Mouse (Mus musculus): ENCODE measurements at regions not wholly inside any gene's neighbourhood (a gene's known extent, or its start where the extent isn't known, plus 50 kb on each side); places are given as distances from the start of the nearest gene placed in this dataset.
A peak's percentile ranks its signal among the peaks of the same experiment; 100 is the strongest.

DNA sequence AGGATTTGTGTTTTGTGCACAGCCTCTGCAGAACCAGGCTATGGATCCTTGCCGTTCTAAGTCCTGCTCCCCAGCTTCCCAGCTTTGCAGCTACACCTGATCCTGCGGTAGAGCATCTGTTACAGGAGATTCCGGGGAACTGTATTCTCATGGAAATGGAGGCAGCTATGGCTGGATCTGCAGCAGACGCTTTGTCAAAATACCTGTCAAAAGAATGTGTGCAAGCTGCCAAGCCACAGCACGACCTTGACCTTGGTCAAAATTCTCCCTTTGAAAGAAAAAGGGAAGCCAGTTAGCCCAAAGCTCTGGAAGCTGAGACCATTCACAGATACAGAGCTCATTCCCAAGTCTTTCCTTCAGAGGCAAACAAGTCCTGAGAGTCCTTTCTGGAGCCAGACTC is 255.3 kb downstream of the Med13l start:
- no peak for DNase-seq

DNA sequence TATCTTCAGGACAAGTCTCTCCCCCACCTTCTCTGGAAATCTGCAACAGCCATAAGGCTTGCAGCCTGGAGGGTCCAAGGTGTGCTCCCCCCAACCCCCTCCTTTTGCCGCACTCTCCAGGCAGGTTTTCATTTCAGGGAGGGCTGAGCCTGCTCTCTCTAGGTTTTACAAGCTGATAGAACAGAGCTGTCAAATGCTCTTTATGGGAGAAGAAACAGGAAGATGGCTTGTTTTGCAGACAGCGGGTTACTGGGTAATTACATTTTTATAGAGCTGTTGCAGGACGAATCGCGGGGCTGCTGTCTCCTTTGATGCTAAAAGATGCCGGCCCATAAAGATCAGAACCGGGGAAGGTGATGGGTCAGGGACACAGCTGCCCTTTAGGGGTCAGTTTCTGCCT is 257.8 kb downstream of the Med13l start:
- no peak for DNase-seq

DNA sequence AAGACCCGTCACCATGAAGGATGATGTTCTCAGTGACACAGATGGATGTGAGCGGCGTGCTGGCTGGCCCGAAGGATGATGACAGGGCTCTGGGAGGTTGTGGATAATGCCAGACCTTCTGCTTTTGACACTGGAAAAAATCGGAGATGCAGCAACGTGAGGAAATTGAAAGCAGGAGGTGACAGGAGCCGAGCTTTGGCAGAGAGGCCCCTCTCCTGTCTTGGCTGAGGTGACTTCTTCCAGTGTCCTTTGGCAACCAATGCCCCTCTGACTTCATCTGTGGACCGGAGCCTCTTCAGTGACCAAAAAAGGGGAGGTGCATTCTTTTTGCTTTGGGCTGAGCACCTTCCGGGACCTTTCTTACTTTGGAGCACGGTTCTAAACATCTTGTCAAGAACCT is 264.3 kb downstream of the Med13l start:
- DNase-seq: no peak

DNA sequence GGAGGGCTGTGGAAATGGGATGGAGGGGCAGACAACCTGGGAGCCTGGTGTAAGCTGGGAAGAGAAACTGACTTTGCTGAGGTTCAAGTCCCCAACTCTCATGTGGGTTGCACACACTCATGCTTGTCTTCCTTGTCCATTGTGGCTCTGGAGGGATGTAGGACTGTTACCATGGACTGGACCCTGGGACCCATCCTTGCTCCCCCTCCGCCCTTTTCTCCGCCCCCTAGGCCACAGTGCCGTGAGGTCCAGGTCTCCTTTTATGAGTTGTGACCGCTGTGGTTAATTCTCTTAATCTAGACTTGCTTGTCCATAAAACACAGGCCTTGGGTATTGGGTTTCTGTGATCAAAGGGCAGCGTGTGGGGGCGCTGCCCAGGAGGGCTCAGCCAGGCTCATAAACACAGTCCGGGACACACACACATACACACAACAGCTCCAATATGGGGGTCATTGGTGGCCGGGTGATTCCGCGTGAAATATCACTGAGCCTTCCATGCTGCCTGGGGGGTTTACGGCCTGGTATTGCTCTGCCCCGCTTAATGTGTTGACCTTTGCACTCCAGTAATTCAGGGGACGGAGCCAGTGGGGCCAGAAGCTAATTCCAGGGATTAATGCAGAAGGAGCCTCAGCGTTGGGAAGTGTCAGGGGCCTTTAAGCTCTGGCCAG is 268.7 kb downstream of the Med13l start:
- no peak for DNase-seq

DNA sequence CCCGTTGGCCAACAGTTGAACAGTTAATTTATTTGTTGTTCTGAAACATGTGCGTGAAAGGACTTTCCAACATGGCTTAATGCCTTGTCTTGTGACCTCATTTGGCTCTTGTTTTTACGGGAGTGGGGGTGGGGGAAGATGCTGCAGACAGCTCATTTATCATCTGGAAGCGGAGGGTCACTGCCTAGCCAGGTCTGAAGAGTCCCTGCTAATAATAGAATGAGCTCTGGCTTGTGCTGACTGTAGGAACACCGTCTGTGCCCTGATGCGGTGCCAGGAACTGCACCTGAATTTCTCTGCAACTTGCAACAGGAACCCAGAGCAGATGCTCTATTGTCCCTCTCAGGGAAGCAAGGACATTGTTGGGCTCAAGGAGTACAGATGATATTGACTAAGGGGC is 272.2 kb downstream of the Med13l start:
- DNase-seq: peak; percentile 27

DNA sequence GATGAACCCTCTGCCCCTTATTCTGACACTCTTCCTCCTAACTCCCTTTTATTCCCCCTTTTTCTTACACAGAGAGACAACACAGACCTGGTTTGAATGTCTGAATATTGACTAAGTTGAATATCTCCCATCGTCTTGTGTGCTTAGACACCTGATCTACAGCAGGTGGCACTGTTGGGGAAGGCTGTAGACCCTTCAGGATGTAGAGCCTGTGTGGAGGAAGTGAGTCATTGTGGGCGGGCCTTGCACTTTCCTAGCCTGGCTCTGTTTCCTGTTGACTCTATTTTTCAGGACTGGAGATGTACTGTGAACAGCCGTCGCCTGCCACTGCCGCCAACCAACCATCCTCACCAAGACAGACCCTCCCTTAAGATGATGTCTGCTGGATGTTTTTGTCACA is 273.6 kb downstream of the Med13l start:
- no peak for DNase-seq

DNA sequence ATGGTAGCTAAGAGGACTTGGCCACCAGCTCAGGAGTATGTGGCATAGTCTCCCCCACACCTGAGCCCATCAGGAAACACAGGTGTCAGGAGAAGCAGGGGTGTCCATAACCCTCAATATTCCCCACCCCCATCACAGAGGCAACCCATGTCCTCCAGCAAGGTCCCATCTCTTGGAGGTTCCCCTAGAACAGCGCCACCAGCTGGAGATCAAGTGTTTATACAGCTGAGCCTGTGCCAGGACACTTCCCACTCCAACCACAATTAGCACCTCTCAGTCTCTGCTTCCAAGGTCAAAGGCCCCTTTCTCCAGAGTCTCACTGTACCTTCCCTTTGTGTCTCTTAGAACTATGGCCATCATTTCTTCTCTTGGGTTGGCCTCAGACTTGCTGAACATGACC is 276.5 kb downstream of the Med13l start:
- DNase-seq: no peak

DNA sequence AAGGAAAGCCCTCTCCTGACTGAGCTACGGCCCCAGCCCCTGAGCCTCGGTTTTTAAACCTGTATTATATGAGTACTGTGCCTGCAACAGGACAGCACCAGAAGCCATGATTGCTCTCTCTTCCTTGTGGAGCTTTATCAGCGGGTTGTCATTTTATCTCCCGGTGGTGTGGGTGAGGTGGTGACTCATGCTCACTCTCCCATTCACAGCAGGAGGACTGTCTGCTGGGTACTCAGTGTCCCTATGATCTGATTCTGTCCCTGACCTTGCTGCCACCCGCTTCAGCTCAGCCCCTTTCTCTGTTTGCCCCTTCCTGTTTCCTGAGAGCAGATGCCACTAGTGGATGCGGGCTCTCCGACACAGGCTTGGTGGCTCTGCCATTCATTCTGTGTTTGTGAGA is 277.9 kb downstream of the Med13l start:
- DNase-seq: no peak

DNA sequence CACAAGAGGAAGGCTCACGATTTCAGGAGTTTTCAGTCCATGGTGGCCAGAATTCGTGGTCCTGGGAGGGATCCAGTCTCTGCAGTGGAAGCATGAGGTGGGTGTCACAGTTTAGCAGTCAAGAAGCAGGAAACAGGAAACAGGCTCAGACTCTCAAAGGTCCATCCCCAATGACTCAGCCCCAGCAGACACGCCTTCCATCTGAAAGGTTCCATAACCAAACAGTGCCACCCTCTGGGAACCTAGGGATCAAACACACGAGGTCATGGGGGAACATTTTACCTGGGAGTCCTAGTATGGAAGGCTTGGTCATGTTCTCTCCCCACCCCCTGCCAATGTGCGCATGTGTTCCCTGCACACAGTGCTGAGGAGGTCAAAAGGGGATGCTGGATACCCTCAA is 279.4 kb downstream of the Med13l start:
- no peak for DNase-seq

DNA sequence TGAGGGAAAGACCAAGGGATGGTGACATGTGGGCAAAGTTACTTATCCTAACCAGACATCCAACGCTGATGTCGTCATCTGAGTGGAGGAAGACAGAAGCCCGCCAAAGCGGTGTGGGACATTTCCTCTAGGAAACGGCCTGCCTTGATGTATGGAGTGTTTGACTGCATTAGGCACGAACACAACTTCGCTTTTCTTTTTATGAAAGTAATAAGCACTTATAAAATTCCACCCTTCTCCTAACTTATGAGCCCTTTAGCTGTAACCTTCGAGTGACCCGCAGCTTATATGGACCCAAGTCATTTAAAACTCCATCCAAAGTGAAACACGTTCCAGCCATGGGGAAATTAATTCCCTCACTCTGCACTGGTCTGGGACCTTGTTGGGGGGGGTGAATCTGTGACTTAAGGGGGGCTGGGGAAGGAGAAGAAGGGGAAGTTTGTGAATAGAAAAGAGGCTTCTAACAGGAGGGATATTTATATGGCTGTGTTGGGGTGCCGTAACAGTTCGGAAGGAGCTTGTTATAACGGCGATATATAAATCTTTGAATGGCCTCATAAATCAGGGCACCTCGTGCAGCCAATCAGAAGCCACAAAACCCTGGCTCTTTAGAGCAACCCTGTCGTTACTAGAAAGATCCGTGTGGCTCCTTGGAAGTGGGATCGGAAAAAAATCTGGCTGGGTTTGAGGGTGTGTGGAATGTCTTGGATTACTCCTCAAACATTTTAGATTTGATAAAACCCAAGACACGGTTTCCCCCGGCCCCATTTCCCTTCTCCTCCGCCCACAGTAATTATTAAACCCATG is 280.9 kb downstream of the Med13l start:
- no peak for DNase-seq

DNA sequence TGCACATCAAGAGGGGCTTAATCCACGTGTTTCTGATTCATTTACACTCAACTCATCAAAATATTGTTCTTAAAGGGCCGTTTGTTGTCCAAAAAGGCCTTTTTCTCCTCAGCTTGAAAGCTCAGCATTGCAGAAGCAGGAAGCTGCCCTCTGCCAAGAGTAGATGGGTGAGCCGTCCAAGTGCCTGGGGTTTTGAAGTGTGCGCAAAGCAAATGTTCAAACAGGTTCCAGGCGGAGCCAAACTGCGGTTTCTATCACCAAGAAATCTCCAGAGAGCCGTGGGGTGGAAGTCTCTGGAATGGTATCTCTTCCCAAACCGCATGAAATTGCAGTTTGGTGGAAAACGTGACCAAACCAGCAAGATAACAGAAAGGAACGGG is 281.5 kb downstream of the Med13l start:
- peak; percentile 7 for DNase-seq

DNA sequence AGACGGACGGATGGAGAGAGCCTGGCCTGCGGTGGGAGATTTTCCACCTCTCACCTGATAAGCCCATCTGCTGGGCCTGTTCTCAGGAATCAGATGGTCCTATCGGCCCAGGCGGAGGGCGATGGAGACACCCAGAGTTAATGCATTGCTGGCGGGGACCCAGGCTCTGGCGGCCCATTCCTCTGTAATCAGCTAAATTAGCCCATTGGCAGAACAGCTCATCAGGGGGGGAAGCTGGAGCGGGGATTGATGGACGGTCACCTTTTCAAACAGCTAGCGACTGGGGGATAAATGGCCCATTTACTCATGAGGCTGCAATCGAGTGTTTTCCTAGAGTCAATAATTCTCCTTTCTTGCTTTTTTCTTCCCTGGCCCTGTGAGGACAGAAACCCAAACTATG is 296.5 kb downstream of the Med13l start:
- DNase-seq: no peak

DNA sequence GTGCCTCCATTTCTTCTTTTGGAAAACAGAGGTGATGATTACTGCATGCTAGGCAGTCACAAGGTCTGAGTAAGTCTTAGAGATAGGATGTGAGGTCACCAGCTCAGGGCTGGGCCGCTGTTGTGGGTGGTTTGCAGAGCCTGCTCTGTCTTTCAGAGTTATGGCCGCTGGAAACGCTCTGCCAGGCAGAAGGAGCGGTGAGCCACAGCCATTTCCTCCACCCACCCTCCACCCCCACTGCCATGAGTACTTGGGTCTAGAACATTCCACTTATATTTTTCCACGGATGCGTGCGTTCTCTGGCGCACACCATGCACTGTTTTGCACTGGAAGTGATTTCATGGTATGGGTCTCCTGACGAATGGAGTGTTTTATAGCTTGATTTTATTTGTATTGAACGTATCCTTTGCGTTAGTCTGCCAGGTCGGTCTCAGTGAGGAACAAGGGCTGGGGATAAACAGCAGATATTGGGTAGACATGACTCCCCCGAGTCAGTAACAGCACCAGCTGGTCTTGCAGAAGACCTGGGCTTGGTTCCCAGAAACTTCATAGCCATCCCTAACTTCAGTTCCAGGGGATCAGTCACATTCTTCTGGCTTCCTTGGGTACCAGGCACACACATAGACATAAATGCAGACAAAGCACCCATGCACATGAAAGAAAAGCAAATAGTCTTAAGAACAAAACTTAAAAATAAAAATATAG is 300.8 kb downstream of the Med13l start:
- no peak for DNase-seq

DNA sequence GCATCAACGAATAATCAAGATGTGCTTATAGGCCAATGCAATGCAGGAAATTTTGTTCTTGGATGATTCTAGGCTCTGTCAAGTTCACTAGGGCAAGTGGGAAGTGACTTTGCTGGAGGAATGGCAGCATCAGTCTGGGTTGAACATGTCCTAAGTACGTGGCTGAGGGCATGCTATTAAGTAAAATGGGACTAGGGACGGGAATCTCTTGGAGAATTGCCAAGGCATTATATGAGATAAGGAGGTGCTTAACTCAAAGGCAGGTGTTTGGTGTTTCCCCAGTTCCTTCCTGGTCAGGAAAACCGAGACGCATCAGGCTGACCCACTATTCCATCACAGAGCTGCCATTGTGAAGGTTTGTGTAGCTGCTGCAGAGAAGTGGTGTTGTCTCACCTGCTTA is 307.0 kb downstream of the Med13l start:
- DNase-seq: no peak

DNA sequence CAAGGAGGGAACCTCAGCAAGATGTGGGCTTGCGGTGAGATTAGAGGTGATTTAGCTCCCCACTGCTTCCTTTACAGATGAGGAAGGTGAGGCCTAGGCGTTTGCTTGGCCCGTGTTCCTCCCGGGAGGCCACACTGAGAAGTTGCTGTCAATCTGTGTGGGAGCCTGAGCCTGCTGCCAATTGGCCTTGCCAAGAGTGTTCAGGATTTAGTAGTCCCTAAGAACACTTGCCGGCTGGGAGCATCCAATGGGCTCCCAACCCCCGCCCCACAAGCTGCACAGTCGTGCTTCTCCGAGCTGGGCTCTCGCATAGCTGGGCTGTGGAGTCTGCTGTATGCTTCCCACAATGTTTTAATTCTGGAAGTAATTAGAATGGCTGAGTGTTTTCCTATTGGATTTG is 308.9 kb downstream of the Med13l start:
- DNase-seq: no peak

DNA sequence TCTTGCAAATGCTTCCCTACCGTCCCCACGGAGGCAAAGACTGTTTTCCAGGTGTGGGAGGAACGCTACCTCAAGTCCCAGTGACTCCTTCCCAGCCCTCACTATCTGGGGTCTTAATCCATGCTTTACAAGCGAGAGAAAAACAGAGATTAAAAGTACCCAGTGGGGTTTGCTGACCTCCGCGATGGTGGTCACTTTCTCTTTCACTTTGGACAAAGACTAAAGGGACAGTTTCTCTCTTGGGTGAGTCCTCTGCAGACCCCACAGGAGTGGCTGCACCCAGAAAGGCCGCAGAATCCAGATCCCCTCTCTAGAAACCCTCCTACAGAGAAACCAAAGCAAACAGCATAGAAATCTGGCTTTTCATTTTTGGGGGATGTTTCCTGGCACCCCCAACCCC is 313.4 kb downstream of the Med13l start:
- no peak for DNase-seq

DNA sequence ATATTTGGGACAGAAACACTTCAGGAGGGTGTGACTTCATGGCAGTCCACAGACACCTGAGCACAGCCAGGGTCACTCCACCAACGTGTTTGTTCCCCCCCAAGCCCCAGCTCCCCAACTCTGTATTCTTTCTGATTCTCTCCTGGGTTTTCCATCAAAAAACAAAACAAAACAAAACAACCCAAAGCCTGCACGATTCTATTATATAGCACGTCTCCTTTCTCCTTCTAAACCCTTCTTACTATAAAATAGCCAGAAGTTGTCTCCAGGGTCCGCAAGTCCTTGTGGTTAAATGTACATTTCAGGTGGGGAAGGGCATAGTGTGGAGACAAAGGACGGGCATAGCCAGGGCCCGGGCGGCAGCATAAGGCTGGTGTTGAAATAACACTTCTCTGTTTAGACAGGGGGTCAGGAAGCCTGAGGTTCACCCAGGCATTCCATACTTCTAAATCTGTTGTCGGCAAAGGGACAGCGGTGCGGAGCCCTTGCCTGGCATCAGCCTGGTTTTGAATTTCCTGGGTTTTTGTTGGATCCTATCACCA is 314.7 kb downstream of the Med13l start:
- DNase-seq: no peak

DNA sequence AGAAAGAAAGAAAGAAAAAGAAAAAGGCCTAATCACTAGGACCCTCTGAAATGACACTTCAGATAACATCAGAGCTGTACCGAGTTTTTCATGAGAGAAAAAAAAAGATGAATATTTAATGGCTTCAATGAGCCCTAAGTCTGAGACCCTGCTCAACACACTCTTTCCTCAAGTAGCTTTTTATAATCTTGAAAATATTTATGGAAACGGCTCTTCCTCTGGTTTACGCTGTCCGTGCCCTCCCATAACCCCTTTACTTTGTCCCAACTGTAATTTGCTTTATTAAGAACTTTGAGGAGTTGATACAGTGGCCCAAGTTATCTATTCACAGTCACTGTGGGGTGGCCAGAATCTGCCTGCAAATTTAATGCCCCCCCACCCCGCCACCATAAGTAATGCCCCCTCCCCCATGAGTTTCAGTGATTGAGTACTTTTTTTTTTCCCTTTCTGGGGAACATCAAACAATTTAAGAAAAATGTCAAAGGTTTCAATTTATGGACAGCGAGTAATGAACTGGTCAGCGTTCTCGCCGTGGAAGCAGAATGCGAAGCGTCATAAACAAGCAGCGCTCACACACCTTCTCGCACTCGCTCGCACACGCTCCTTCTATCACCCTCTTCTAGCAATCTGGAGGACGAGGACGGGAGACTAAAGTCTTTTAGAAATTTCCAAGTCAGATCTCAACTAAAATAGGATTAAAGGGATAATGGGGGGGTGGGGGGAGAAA is 316.3 kb downstream of the Med13l start:
- no peak for DNase-seq

DNA sequence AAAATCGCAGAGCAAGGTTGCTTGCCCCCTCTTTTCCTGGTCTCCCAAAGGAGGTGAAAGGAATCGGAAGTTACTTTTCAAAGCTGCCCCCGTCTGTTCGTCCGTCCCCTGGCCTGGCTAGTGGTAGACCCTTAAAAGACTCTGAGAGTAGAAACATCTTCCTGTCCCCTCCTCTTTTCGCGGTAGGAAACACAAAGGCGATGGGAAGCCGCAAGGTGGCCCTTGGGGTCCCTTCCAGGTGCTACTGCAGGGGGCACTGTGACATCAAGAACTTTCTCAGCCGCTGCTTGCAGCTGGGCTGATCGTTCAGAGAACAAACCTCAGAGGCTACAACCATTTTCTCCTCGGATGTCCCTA is 316.8 kb downstream of the Med13l start:
- DNase-seq: peak; percentile 69

DNA sequence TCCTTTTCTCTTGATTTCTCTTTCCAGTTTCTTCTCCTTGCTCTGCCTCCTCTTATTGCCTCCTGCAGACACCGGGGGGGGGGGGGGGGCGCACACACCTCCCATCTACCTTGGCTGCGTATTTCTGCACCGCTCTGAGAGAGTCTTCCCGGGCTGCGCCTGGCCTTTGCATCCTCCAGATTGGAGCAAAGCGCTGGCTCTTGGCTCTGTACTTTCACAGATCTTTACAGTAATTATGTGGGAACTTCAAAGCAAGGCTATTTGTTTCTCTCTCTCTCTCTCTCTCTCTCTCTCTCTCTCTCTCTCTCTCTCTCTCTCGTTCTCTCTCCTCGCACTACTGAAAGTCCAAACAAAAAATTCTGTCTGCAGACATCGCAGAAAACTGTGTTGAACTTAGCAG is 317.4 kb downstream of the Med13l start:
- no peak for DNase-seq

DNA sequence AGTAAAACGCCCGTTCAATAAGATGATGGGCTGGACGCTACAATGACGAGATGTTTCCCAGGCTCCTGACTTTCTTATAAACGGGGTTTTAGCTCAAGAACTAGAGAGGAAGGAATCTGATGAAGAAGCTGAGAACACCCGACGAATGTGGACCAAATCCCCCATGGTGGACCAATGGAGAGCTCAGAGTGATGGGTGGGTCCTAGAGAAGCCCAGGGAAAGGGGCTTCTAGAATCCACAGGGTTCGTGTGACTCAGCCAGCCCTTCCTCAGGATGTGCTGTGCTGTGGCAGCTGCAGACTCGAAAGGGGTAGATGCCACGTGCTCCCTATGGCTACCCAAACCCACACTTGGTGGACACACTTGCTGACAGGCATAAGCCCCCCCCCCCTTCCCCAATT is 318.2 kb downstream of the Med13l start:
- no peak for DNase-seq

DNA sequence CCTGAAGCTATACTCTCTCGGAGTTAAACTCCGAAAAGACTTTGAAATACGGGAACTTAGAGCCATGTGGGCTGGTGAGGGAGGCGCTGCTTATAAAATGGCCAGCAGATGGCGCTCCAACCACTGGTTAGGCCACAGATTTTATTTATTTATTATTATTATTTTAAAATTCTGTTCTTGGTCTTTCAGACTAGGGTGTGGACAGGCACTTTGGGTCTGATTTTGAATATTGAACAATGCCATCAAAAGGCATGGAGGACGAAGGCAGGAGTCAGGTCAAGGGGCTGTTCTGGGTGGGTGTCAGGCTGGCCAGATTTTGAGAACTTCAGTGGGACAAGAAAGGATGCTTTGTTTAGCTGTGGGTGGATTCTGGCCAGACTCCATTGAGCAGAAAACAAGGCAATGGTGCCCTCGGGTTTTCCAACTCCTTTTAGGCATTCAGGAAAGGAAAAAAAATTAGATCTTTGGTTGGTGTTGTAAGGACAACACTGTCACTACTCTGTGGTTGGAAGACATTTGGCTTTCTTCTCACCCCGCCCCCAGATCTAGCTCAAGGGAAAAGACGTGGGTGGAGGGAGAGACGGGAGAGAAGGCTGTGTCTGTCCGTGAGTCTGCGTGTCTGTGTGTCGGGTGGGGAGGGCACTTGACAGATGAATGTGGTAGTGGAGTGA is 319.5 kb downstream of the Med13l start:
- peak; percentile 86 for DNase-seq
